26 mouse cellular contexts compared by ENCODE assay signal in the genomic region with DNA sequence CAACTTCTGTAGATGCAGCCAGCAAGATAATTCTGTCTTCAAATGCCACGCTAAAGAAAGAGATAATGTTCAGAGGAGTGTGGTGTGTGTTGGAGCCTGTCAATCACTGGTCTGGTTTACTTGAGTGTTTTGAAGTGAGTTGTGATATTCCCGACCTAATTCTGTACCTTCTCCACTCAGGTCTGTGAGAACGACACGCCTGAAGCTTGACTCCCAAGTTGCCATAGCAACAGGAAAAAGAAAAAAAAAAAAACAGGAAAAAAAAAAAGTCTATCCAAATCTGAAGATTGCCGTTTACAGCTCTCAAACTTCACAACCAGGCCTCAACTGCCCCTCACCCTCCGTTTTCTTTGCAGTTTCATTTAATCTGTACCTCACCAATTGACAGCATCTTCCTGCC. TPM values are rescaled to one million over a fixed set of nuclear protein-coding genes. Genes with fewer than 3 reads are reported as not detected.
DNase-seq lines count a peak whose midpoint lies in the region; ATAC-seq and TF ChIP-seq lines count a peak whose summit lies in the region.
"Had no signal": no experiment of that assay in that cellular context is flagged by ENCODE, and none has a peak within 500 bp of the region (broad histone marks: within the 10 kb centered on the region; RNA-seq: fewer than 3 reads in every experiment).

No protein-coding gene starts in this region.

- no peaks in the 10 kb centered on the region for H3K27me3 ChIP-seq in forebrain, embryonic 14.5 days (replicated peaks; ENCODE audit: control insufficient read depth, insufficient read depth, low read length)
- no peaks in the 10 kb centered on the region for H3K27me3 ChIP-seq in forebrain, embryonic 12.5 days
- H3K27me3 ChIP-seq in hindbrain, postnatal 0 days (ENCODE audit: insufficient read depth, low read length) = no peaks in the 10 kb centered on the region
- H3K27me3 ChIP-seq in hindbrain, embryonic 16.5 days (replicated peaks; ENCODE audit: control insufficient read depth, insufficient read depth, low read length) = no peaks in the 10 kb centered on the region
- H3K27me3 ChIP-seq in midbrain, embryonic 16.5 days (ENCODE audit: control insufficient read depth, insufficient read depth, low read depth, low read length) = no peaks in the 10 kb centered on the region
- no peaks in the 10 kb centered on the region for H3K27me3 ChIP-seq in midbrain, embryonic 11.5 days (ENCODE audit: control insufficient read depth, insufficient read depth, low read length)
- H3K27me3 ChIP-seq: embryonic facial prominence, embryonic 15.5 days; hindbrain, embryonic 13.5 days; Patski had no signal

- H3K9me3 ChIP-seq in forebrain, embryonic 14.5 days (replicated peaks; ENCODE audit: control insufficient read depth, low read length) = no peaks in the 10 kb centered on the region
- H3K9me3 ChIP-seq in forebrain, embryonic 12.5 days = no peaks in the 10 kb centered on the region
- H3K9me3 ChIP-seq in hindbrain, postnatal 0 days (ENCODE audit: low read length) = no peaks in the 10 kb centered on the region
- H3K9me3 ChIP-seq in hindbrain, embryonic 16.5 days (ENCODE audit: control insufficient read depth, low read length) = no peaks in the 10 kb centered on the region
- H3K9me3 ChIP-seq in midbrain, embryonic 16.5 days (replicated peaks; ENCODE audit: control insufficient read depth, low read length, poor library complexity, severe bottlenecking) = no peaks in the 10 kb centered on the region
- H3K9me3 ChIP-seq in midbrain, embryonic 11.5 days (ENCODE audit: control insufficient read depth, low read length) = no peaks in the 10 kb centered on the region
- H3K9me3 ChIP-seq: embryonic facial prominence, embryonic 15.5 days; heart, embryonic 10.5 days; hindbrain, embryonic 13.5 days had no signal

- no peak overlapping the region for H3K27ac ChIP-seq in forebrain, embryonic 14.5 days (ENCODE audit: low read depth, low read length)
- H3K27ac ChIP-seq in forebrain, embryonic 12.5 days = no peak overlapping the region
- no peak overlapping the region for H3K27ac ChIP-seq in hindbrain, postnatal 0 days
- H3K27ac ChIP-seq in hindbrain, embryonic 16.5 days (ENCODE audit: low read depth, low read length) = no peak overlapping the region
- H3K27ac ChIP-seq in midbrain, embryonic 16.5 days (ENCODE audit: low read length) = peak overlapping the region; percentile 38
- H3K27ac ChIP-seq in midbrain, embryonic 11.5 days (ENCODE audit: low read depth, low read length) = no peak overlapping the region
- H3K27ac ChIP-seq: embryonic facial prominence, embryonic 15.5 days; forebrain, embryonic 10.5 days; heart, embryonic 10.5 days; hindbrain, embryonic 13.5 days had no signal

- no peaks in the 10 kb centered on the region for H3K4me1 ChIP-seq in forebrain, embryonic 14.5 days (ENCODE audit: control insufficient read depth, insufficient read depth, low read length)
- no peaks in the 10 kb centered on the region for H3K4me1 ChIP-seq in forebrain, embryonic 12.5 days
- no peaks in the 10 kb centered on the region for H3K4me1 ChIP-seq in hindbrain, postnatal 0 days (ENCODE audit: insufficient read depth, low read length)
- H3K4me1 ChIP-seq in hindbrain, embryonic 16.5 days (ENCODE audit: control insufficient read depth, insufficient read depth, low read depth, low read length) = no peaks in the 10 kb centered on the region; the same call in 1 of the 2 replicates
- H3K4me1 ChIP-seq in midbrain, embryonic 16.5 days (ENCODE audit: control insufficient read depth, insufficient read depth, low read length) = peaks cover 9% of the 10 kb centered on the region
- no peaks in the 10 kb centered on the region for H3K4me1 ChIP-seq in midbrain, embryonic 11.5 days (ENCODE audit: control insufficient read depth, insufficient read depth, low read length)
- H3K4me1 ChIP-seq: embryonic facial prominence, embryonic 15.5 days; forebrain, embryonic 10.5 days; heart, embryonic 10.5 days; hindbrain, embryonic 13.5 days had no signal

- no peak for TF ChIP-seq CTCF in hindbrain, postnatal 0 days (IDR thresholded peaks at IDR 0.05; ENCODE audit: low read depth)

- WGBS in forebrain, embryonic 14.5 days = 67% methylated on average over 6 of the region's 6 CpGs
- WGBS in forebrain, embryonic 12.5 days = 71% methylated on average over 6 of the region's 6 CpGs
- 48% methylated on average over 6 of the region's 6 CpGs for WGBS in hindbrain, postnatal 0 days
- 47% methylated on average over 6 of the region's 6 CpGs for WGBS in hindbrain, embryonic 16.5 days
- whole genome bisulfite sequencing in midbrain, embryonic 16.5 days = 43% methylated on average over 6 of the region's 6 CpGs
- WGBS in midbrain, embryonic 11.5 days = 75% methylated on average over 6 of the region's 6 CpGs

- DNase-seq in forebrain, embryonic 14.5 days (ENCODE audit: low spot score) = peak; percentile 10
- peak; percentile 25 for DNase-seq in hindbrain, postnatal 0 days (ENCODE audit: low spot score)
- DNase-seq in midbrain, embryonic 11.5 days (ENCODE audit: low spot score, missing footprints) = no peak
- no peak for DNase-seq in urinary bladder, postnatal 14 days (ENCODE audit: low spot score)
- DNase-seq: adrenal gland, adult 2 months; adrenal gland, postnatal 25 days; B cell, adult 2 months; cerebellum, adult 8-10 months; cerebellum, postnatal 14 days; embryo, embryonic 11 days; gastrocnemius, postnatal 10 days; heart, adult 18-20 months; heart, postnatal 10 days; heart, postnatal 4 days had no signal

- no peak for ATAC-seq in forebrain, embryonic 14.5 days
- no peak for ATAC-seq in forebrain, embryonic 12.5 days (ENCODE audit: low FRiP score)
- ATAC-seq in hindbrain, postnatal 0 days = 0 out of 2 replicates have a peak, but pooled peaks have one; percentile 40
- no peak for ATAC-seq in hindbrain, embryonic 16.5 days
- ATAC-seq in midbrain, embryonic 16.5 days = no peak
- ATAC-seq in midbrain, embryonic 11.5 days (ENCODE audit: low FRiP score) = no peak
- ATAC-seq: CD4-positive, CD25-positive, alpha-beta regulatory T cell, adult 4 months; inflammation-experienced regulatory T-cells, adult 6 months; intestine, postnatal 0 days; Patski had no signal

- H3K4me3 ChIP-seq in forebrain, embryonic 14.5 days (ENCODE audit: low read depth, low read length) = no peak overlapping the region
- no peak overlapping the region for H3K4me3 ChIP-seq in forebrain, embryonic 12.5 days (replicated peaks)
- no peak overlapping the region for H3K4me3 ChIP-seq in hindbrain, postnatal 0 days (ENCODE audit: low read length)
- H3K4me3 ChIP-seq in hindbrain, embryonic 16.5 days (ENCODE audit: low read length) = no peak overlapping the region
- no peak overlapping the region for H3K4me3 ChIP-seq in midbrain, embryonic 16.5 days (ENCODE audit: low read depth, low read length)
- no peak overlapping the region for H3K4me3 ChIP-seq in midbrain, embryonic 11.5 days (ENCODE audit: low read depth, low read length)
- H3K4me3 ChIP-seq: embryonic facial prominence, embryonic 15.5 days; erythroblast, embryonic 14.5 days; forebrain, embryonic 10.5 days; heart, embryonic 10.5 days; hindbrain, embryonic 13.5 days had no signal

- H3K9ac ChIP-seq in forebrain, embryonic 14.5 days (ENCODE audit: low read length) = no peak overlapping the region
- H3K9ac ChIP-seq in forebrain, embryonic 12.5 days = no peak overlapping the region
- no peak overlapping the region for H3K9ac ChIP-seq in hindbrain, postnatal 0 days (replicated peaks; ENCODE audit: low read length)
- no peak overlapping the region for H3K9ac ChIP-seq in hindbrain, embryonic 16.5 days (ENCODE audit: low read depth, low read length)
- H3K9ac ChIP-seq in midbrain, embryonic 16.5 days (ENCODE audit: low read depth, low read length) = no peak overlapping the region
- no peak overlapping the region for H3K9ac ChIP-seq in midbrain, embryonic 11.5 days (ENCODE audit: low read length)
- H3K9ac ChIP-seq: embryonic facial prominence, embryonic 15.5 days; hindbrain, embryonic 13.5 days had no signal

- no peak overlapping the region for H3K4me2 ChIP-seq in forebrain, embryonic 14.5 days (ENCODE audit: low read length)
- no peak overlapping the region for H3K4me2 ChIP-seq in forebrain, embryonic 12.5 days
- no peak overlapping the region for H3K4me2 ChIP-seq in hindbrain, postnatal 0 days (ENCODE audit: low read depth, low read length)
- no peak overlapping the region for H3K4me2 ChIP-seq in hindbrain, embryonic 16.5 days (ENCODE audit: low read length)
- no peak overlapping the region for H3K4me2 ChIP-seq in midbrain, embryonic 16.5 days (ENCODE audit: low read length)
- H3K4me2 ChIP-seq in midbrain, embryonic 11.5 days = no peak overlapping the region
- H3K4me2 ChIP-seq: embryonic facial prominence, embryonic 15.5 days; hindbrain, embryonic 13.5 days had no signal

- H3K36me3 ChIP-seq in forebrain, embryonic 14.5 days (ENCODE audit: control insufficient read depth, insufficient read depth, low read length) = no peaks in the 10 kb centered on the region
- H3K36me3 ChIP-seq in forebrain, embryonic 12.5 days (replicated peaks) = no peaks in the 10 kb centered on the region
- H3K36me3 ChIP-seq in hindbrain, postnatal 0 days (ENCODE audit: insufficient read depth, low read length) = no peaks in the 10 kb centered on the region
- H3K36me3 ChIP-seq in hindbrain, embryonic 16.5 days (ENCODE audit: control insufficient read depth, insufficient read depth, low read length) = no peaks in the 10 kb centered on the region
- peaks cover 4% of the 10 kb centered on the region; the same call in 1 of the 2 replicates for H3K36me3 ChIP-seq in midbrain, embryonic 16.5 days (ENCODE audit: control insufficient read depth, insufficient read depth, low read length)
- H3K36me3 ChIP-seq in midbrain, embryonic 11.5 days (ENCODE audit: control insufficient read depth, insufficient read depth, low read length) = no peaks in the 10 kb centered on the region
- H3K36me3 ChIP-seq: embryonic facial prominence, embryonic 15.5 days; forebrain, embryonic 10.5 days; heart, embryonic 10.5 days; hindbrain, embryonic 13.5 days had no signal

RNA-seq across cellular contexts. Expression of gene Hsbp1, which starts 21.1 kb away (rescaled TPM):
- polyA plus RNA-seq in forebrain, embryonic 14.5 days (2014; fragmentation: Nextera tagmentation; extraction: Ambion mirVana) = 593 and 648 TPM in 2 replicates
- polyA plus RNA-seq in forebrain, embryonic 12.5 days (2016; fragmentation: Nextera tagmentation; extraction: Ambion mirVana) = 348 and 359 TPM in 2 replicates
- total RNA-seq in hindbrain, postnatal 0 days (2014; rRNA removed) = 297 and 301 TPM in 2 replicates
- 995 and 1,006 TPM in 2 replicates for polyA plus RNA-seq in hindbrain, postnatal 0 days (2015; fragmentation: Nextera tagmentation; extraction: Ambion mirVana)
- polyA plus RNA-seq in hindbrain, embryonic 16.5 days (2015; fragmentation: Nextera tagmentation; extraction: Ambion mirVana) = 802 and 900 TPM in 2 replicates
- 860 and 970 TPM in 2 replicates for polyA plus RNA-seq in midbrain, embryonic 16.5 days (2015; fragmentation: Nextera tagmentation; extraction: Ambion mirVana)
- polyA plus RNA-seq in midbrain, embryonic 11.5 days (2014; fragmentation: Nextera tagmentation; extraction: Ambion mirVana) = 370 and 374 TPM in 2 replicates

Comparison
In these comparisons a context has a peak if more than half of its experiments do, and no peak if none do; other contexts are left out.
1. DNase-seq: peak in forebrain, embryonic 14.5 days (single experiment) and hindbrain, postnatal 0 days (single experiment); none in midbrain, embryonic 11.5 days (single experiment) and urinary bladder, postnatal 14 days (single experiment).